Mouse (Mus musculus) mouse embryonic stem cell (cell line): ENCODE measurements at regions not wholly inside any gene's neighbourhood (a gene's known extent, or its start where the extent isn't known, plus 50 kb on each side); places are given as distances from the start of the nearest gene placed in this dataset.

Experiments
- in situ Hi-C, 2 experiments: fragments of 300-500 bp; cut with MboI; formaldehyde crosslinking; loops; 1 replicate in 1 of 2; 3 replicates in 1 of 2; pipeline ENCODE4 v1.14.3; 2019 to 2020; ENCODE audit warnings: low sequenced_read_pairs in 2 of 2, low pct_unique_long_range_greater_than_20kb in 1 of 2, mixed read lengths in 1 of 2; ENCODE audit not compliant: unreplicated experiment in 1 of 2

DNA sequence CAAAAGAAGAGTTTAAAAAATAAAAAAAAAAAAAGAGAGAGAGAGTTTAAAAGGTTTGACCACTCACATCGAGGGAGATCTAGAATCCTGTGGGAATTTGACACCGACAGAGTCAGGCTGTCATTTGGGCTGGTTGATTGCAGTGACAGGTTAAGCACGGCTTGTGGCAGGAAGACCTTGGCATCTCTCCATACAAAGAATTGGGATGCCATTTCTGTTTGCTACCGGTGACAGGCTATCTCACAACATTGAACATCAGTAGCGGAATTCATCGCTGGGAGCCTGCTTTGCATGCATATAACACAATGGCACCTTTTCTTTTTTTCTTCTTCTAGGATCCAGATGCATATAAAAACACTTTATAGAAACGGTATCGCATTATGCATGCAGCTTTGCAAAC, 53.7 kb upstream of the Gm26657 start:
- in situ Hi-C loops = loop anchor here in 1 of 2 experiments (25.0 kb wide), 1 partner anchor 199 kb away; no protein-coding TSS in a partner anchor

DNA sequence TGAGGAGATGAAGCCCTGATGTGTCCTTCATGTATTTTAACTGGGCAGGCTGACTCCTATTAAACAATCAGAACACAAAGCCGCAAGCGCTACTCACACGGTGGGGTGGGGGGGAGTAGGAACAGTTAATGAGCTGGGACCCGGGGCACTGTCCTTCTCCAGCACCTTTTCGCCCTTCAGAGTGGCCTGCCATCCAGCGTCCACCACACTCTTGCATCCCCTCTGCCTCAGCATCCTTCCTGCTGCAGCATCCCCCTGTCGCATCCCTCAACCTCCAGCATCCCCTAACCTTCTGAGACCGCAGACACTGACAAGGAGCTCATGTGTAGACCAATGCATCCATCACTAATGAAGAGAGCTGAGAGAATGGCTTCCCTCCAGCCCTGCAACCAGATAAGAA, 54.2 kb upstream of the Gm26657 start:
- in situ Hi-C loops = loop anchor here in 1 of 2 experiments (25.0 kb wide), 1 partner anchor 198 kb away; no protein-coding TSS in a partner anchor

DNA sequence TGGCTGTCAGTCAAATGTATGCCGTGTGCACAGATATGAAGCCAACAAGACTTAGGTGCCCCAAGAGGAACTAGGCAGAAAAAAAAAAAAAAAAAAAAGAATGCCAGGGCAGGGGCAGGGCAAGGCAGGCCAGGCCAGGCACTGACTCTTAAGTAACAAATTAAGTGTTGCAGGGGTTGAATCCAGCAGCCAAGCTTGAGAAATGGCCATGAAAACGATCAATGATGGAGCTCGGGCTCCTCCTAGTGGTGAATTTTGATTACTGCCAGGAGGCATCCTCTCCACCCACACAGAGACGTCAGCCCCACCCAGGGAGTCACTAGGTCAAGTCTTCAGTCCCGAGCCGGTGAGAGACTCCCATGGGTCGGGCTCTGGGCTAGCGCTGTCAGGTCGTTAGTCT, 54.7 kb upstream of the Gm26657 start:
- in situ Hi-C loops = loop anchor here in 1 of 2 experiments (25.0 kb wide), 1 partner anchor 198 kb away; no protein-coding TSS in a partner anchor

DNA sequence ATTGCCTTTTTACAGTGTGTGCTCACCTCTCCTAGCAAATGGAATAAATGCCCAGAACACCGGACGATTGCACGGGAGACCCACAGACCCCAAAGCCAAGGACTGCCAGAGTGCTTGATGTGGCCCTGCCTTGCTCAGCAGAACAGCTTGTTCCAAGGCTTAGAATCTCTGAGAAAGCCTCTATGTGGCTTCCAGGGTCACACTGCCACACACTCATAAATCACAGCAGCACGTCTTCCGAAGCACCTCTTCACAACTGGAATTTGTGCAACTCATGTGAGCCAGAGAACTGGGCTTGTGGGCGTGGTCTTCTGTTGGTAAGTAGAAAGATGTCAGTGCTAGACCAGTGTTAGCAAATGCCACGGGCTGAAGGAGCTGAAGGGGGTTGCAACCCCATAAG, 55.8 kb upstream of the Gm26657 start:
- in situ Hi-C loops = loop anchor here in 1 of 2 experiments (25.0 kb wide), 1 partner anchor 197 kb away; no protein-coding TSS in a partner anchor

DNA sequence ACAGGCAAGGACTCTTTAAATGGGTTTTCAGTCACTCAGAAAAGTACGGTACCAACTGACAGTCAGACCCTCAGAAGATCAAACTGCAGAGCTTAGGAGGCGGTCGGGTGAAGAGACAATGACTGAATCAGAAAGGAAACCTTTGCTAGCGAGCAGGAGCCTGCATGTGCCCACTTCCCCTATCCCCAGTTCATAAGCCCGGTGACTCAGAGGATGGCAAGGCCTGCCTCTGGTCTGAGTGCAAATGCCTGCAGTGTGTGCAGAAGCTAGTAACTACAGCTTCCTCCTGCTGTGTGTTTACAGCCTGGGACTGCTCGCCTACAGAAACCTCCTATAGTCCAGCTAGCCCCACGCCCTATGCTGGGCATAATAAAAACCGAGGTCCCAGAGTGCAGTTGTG, 58.7 kb upstream of the Gm26657 start:
- in situ Hi-C loops = loop anchor here in 1 of 2 experiments (25.0 kb wide), 1 partner anchor 194 kb away; no protein-coding TSS in a partner anchor

DNA sequence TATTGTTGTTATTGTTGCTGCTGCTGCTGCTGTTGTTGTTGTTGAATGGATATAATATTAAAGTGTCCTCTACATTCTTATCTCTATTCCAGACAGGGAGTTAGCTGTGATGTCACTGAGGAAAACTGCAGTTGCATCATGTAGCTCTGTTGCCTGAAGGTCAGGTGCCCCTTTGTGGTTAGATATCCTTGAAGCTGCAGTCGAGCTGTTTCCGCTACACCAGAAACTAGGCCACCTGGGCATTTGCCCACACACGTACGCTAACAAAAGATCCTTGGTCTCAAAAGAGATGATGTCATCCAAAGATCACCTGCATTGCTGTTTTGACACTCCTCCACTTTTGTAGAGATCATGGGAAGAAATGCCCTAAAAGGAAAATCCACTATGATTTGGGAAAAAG, 66.0 kb upstream of the Gm26657 start:
- in situ Hi-C loops = loop anchor here in 1 of 2 experiments (10.0 kb wide), 1 partner anchor 129 kb away; no protein-coding TSS in a partner anchor

DNA sequence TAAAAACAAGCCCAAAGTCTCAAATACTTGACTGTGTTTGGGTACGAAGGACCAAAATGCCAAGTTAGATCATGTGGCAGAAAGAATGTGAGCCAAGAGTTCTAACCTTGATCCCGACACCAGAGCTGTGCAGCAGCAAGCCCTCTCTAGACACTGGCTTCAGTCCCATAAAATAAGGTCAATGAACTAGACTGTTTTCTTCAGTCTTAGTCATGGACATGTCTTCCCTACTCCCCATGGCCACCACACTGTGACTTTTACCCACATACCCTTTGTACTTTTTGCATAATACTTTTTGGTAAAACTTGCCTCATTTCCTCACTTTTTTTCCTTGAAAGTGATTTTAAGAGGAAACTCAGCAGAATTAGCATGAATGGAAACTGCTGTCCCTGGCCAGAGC, 74.9 kb upstream of the Gm26657 start:
- in situ Hi-C loops = no loop called here

DNA sequence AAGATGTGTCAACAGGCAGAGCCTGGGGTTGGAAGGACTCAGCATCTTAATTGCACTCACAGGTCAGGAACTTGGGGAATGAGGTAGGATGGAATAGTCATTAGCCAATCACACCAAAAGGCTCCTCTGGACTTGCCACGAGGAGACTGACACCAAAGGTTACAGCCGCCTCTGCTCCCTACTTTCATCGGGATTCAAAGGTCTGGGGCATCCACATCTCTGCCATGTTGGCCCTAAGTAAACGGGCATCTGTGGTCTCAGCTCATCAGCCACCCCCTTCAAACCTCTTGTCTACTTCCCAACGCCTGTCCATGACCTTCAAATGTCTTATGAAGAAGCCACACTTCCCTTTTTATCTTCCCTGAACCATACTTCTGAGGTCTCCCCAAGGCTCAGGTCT, 78.1 kb upstream of the Gm26657 start:
- in situ Hi-C loops = no loop called here

DNA sequence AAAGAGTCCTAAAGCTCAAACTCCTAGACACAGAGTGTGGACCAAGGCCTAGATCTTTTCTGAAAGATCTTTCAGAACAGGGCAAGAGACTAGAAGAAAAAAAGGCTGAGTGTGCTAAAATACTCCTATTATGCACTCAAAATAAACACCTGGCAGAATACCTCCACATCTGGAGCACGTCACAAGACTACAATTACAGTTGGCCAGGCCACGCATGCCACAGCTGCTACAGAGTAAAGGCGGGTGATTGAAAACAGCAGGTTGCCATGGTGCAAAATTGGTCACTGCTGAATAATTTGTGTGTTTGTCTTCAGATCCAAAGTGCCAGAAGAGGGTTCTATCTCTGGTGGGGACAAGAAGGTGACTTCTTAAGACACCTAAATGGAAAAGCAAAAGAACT, 82.8 kb upstream of the Gm26657 start:
- in situ Hi-C loops = no loop called here

DNA sequence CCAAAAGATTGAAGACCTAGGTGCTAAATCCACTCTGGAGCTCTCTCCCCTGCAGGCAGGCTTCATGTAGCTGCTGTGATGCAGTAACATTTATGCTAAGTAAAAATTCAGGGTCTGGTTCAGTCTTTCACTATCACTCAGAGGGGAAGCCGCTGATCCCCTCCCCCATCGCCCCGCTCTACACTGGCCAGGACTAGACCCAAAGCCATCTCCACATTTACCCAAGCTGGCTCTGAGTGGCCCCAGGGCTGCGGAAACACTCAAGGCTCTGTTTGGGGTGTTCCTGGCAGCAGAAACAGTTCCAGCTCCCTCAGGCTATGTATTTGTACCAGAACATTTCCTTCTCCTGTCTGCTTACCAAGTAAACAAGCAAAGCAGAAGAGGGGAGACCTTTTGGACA, 85.5 kb upstream of the Gm26657 start:
- in situ Hi-C loops = no loop called here

DNA sequence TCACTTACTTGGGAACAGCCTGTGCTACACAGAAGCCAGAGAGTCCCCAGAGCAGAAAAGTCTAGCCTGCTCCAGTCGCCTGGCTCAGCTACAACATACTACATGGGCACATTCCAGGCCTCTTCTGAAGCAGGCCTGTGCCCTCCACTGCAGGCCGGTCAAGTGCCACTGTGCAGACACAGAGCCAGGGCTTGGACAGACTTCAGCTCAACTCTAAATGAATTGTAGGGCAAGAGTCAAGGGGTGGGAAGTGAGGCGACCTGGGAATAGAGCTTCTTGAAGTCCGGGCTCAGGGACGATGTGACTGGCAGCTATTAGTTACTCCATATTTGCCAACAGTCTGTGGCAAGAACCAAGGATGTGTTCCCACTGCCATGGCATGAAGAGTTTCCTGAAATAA, 87.1 kb upstream of the Gm26657 start:
- in situ Hi-C loops = no loop called here

DNA sequence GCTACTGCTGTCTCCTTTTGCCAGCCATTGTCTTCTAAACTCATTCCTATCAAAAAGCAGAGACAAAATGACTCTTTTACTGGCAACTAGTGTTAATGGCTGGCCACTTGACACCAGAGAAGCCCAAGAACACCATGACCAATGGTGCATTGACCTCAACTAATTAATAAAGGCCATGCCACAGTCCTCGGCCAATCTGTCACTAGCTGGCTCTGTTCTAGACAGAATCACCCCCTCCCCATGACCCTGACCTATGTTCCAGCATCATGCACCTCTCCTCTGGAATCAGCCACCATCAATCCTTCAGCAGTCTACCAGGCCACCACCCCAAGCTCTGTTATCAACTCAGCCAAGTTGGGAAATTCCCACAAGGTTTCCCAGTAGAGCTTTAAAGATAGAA, 90.1 kb upstream of the Gm26657 start:
- in situ Hi-C loops = no loop called here

DNA sequence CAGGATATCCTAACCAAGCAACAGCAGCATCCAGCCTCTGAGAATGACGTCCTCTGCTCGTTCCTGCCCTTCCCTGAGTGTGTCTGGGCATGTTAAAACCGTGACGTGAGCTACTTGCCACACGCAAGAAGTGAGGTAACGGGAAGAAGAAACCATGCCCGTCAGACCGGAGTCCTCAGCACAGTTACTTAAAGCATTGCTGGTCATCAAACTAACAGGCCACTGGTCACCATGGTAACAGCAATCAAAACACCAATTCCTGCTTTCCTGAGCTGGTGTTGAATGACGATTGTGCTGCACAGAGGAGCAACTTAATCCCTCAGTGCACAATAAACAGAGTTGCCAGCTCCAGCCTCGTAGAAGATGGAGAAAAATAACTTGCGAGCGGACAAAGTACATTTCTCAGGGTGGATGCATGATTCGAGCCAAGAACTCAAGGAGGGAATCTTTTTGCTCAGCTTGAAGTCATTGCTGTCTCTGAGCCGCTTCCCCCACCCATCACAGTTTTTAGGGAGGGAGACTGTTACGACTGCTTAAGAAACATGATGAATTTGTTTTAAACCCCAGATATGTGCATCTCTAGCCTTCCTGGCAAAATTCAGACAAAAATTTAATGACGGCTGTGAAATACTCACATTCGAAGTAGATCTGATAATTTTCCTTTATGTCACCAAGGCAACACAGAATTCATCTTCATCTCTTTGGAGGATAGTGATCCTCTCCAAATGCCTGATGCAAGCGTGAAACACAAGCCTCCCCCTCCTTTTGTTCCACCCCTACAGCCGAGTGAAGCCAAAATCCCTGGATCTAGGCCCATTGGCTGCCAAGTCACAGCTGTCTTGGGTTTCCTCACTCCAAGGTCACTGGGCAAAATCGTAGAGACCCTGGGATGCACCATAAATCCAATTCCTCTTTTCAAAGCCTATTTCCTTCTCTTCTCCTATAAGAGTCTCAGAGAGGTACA, 95.6 kb upstream of the Gm26657 start:
- in situ Hi-C loops = no loop called here

DNA sequence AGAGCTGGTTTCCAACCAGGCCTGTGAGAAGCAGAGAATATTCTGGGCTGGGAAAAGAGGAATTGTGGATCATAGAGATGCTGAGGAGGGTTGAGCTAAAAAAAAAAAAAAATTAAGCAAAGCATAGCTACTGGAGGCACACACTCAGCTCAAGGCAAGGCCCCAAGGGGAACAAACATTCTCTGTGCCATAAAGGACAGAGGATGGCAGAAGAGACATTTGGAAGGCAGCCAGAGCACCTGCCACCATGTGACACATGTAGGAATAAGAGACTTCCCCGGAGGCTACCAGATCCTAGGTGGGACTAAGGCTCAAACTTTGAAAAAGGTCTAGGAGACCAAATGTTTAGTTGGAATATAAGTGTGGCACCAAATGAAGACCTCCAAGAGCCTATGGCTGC, 96.4 kb upstream of the Gm26657 start:
- in situ Hi-C loops = no loop called here

DNA sequence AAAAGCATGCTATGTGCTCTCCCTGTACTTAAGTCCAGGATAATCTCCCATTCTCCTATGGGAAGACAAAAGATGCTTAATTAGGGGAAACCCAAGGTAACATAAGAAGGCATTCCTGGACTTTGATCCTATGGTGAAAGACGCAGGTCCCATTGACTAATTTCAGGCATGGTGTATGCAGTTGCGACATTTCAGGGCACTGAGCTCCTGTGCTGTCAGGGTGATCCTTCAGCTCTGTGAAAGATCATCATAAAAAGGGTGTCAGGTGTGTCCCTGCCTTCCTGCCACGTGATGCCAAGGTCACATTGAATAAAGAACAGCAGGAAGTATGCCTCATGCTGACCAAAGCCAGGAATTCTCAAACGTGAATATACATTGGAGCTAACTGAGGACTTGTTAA, 100.2 kb upstream of the Gm26657 start:
- in situ Hi-C loops = no loop called here

DNA sequence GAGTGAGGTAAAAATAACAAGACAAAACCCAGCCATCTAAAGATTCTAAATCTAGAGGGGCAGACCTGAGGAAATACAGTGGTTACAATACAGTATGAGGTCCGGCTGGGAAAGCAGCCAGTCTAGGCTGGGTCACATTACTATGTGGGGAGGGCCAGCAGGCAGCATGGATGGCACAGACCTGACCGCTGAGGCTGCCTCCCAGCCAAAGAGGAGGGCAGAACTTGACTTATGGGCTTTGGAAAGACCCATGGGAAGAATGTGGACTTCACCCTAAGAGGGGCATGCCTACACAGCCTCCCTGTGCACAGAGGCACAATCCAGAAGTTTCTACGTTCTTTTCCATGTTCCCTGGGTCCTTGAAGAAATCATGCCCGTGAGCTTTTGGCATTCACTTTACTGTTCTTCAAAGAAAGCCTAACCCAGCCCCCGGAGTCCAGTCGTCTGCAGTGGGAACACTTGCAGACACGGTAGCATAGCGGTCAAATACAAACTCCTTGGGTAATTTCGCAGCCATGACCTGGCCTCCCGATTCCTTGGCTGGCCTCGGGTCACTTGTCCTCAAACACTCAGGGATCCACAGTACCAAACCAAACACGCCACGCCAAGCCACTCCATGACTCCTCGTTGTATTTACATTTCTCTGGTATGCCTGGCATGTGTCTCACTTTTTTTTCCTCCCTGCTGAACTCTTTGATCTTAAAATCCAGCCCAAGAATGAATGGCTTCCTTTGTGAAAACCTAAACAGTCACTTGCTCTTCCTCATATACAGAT, 101.0 kb upstream of the Gm26657 start:
- in situ Hi-C loops = no loop called here

DNA sequence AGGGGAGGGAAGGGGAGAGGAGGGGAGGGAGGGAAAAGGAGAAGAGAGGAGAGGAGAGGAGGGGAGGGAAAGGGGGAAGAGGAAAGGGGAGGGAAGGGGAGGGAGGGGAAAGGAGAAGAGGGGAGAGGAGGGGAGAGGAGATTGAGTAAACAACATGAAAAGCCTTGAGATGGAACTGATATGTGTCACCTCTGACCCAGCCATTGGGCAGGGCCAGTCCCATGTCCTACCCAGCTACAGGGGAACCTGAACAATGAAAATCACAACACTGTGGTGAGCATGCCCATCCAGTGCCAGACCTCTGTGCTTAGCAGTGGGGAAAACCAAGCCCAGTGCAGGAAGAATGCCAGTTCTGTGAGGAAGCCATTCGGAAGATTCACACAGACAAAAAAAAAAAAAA, 103.6 kb upstream of the Gm26657 start:
- in situ Hi-C loops = no loop called here

DNA sequence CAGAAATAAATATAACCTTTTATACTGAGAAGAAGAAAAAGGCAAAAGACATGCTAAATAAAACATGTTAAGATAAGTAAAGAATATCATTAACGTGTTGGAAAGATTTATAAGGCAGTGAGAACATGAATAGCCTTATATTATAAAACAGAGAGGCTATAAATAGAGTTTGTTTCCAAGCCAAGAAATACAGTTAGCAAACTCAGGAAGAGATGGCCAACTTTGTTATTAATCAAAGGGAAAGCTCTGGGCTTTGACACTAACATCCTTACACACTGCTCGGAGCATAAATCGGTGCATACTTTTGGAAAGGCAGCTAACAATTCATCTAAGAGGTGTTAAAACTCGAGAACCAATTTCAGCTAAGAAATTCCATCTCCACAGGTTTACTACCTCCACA, 106.3 kb upstream of the Gm26657 start:
- in situ Hi-C loops = no loop called here

DNA sequence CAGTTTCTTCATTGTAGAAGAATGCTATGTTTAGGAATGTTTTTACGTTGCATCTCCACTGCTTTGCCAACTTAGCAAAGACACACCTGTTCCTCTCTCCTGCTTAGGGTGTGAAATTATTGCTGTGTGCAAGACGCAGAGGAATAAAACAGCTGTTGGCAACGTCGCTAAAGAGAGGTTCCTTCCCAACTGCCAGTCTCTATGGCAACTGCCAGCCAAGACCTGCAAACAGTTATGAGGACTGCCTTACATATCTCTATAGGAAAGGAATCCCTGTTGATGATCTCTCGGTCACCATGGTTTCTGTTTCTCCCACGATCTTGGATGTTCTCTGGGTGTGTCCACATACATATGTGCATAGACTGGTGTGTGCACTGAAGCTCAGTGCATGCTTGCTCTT, 109.6 kb upstream of the Gm26657 start:
- in situ Hi-C loops = no loop called here
